Mouse (Mus musculus) kidney, adult 11 months (tissue): Measurements from ENCODE around the gene 4930519P11Rik.

Source experiments
- DNase-seq: peaks from one replicate; pipeline ENCODE4 v3.0.0; 2022

The 4930519P11Rik gene

DNA sequence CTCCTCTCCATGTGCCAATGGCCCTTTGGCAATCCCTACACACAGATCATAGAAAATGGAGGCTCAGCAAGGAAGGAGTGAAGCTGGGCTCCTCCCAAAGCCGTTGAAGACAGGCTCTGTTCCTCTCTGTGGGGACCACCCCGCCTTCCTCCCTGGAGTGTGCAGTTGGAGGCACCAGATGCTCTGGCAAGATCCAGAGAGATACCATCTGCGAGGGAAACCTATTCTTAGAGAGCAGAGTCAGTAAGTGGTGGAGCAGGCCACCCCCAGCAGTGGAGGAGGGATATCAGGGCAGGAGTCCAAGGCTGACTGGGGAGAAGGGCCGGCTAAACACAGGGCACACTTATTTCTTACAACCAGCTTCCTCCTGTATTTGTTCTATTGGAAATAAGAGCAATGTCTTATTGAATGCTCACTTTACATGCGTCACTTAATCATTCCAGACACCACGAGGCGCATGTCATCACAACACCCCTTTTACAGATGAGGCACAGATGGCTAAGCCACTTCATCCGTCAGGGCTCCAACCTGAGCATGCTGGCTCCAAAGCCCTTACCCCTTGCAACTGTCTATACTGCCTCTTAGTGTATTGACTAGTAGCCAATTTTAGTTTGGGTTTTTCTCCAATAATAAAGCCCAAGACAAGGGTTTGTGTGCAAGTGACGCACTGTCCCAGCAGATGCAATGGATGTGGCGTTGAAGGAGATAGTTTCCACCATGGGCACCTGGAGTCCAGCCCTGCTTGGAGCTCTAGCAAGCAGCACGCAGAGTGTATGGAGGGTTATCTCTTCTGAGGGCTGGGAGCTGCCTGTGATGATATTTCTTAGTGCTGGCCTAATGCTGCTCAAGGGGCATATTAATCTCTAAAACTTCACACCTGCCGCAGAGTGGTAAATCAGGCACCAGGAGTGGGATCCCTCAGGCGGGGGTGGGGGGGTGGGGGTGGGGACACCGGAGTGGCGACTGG is 29.0 kb downstream of the 4930519P11Rik start:
- no peak for DNase-seq

DNA sequence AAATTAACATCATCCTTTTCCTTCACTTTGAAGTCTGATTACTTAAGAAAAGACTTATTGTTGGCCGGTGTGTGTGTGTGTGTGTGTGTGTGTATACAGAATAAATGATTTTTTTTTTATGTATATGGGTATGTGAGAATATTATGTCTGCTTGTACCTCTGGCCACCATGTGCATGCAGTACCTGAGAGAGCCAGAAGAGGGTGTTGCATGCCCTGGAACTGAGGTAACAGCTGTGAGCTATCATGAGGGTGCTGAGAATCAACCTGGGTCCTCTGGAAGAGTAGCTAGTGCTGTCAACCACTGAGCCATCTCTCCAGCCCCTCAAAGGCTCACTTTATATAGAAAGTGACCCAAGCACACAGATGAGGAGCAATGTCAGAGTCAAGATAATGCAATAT is 31.8 kb downstream of the 4930519P11Rik start:
- DNase-seq: no peak

DNA sequence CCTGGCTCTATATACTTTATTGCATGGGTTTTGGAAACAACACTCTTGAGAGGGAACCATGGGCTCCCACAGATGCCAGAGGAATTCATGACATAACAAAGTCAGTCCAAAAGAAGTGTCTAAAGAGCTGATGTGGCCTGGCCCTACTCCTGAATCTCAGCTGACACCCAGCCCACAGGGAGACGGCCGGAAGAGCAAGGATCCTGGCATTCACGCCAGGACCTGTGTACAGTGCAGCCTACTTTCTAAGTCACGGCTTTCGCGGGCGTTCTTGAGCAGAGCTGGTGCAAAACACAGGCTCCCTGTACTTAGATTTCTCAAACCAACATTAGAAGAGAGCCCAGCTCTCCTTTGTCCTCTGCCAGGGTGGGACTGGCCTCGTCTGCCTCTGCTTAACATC is 32.7 kb downstream of the 4930519P11Rik start:
- no peak for DNase-seq

DNA sequence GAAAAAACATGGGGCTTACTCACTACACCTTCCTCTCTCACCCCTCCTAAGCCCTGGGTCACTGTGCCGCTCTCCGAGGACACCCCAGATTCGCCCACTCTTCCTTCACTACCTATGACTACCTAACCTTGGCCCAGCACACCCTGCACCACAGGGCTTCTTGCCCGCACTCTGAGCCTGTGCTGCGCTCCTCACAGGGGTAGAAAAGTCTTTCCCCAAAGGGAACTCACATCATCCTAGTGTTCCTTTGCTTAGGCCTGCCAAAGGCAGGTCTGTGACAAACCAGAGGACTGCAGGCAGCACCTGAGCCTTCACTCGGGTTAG is 35.5 kb downstream of the 4930519P11Rik start:
- DNase-seq: no peak

DNA sequence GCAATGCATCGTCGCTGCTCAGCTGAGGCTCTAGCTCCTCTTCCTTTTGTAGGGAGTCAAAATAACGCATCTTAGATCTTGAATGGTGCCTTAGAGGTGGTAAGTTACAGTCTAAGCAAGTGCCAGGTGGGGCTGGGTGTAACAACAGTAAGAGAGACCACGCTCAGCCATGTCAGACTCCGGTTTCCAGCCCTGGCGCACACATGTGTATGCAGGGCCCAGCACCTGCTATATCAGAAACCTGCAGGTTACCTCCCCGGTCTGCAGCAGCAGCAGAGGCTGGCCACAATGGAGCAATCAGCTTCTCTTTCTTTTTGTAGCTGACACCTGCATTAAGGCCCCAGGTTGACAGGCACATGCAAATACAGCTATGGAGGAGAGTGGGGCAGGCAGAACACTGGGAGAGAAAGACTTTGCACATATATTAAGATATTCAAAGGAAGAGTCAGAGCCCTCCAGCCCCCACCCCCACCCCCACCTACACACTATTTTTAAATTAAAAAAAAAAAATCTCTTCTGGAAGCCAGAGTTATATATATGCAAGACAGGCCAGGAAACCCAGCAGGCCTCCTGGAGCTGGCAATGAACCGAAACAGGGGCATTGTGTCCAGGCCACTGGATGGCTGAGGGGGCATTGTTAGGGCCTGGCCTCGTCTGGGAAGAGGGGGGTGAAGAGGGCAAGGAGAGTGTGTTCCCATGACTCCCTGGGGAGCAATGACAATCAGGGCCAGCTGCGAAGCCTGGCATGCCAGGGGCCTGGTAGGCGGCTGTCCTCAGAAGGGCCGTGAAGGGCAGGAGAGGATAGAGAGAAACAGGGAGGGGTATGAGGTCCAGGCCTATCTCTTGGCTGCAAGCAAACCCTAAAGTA is 36.1 kb downstream of the 4930519P11Rik start:
- no peak for DNase-seq

DNA sequence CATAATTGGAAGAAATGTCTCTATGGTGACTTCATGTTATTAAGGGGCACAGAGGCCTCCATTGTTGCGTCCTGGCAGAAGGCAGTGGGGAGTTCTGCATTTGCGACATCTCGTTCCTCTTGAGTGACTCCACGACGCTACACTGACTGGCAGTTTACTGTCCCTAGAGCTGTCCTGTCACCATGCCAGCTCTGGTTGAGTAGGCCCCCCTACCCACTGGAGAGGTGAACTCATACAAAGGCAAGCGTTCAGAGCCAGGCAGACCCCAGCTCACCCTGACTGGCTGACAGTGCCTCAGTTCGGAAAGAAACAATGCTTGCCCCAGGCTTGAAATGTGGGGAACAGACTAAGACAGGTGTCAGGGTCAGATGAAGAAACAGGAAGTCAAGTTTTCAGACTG is 39.0 kb downstream of the 4930519P11Rik start:
- no peak for DNase-seq

DNA sequence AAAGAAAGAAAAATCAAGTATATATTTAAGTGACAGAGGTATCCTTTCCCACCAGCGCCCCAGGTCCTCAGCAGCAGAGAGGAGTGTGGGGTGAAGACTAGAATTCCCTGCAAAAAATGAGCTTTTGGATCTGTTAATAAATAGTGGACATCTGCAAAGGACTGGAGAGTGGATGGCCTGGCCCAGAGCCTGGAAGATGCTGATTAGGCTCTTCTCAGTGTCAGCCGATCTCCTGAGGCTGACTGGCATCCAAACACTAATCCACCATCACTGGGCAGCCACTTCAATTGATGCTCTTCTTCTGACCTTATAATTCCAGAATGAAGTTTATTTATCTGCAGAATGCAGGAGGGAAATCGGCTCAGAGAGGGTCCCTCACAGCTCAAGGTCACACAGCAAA is 40.2 kb downstream of the 4930519P11Rik start:
- DNase-seq: no peak

DNA sequence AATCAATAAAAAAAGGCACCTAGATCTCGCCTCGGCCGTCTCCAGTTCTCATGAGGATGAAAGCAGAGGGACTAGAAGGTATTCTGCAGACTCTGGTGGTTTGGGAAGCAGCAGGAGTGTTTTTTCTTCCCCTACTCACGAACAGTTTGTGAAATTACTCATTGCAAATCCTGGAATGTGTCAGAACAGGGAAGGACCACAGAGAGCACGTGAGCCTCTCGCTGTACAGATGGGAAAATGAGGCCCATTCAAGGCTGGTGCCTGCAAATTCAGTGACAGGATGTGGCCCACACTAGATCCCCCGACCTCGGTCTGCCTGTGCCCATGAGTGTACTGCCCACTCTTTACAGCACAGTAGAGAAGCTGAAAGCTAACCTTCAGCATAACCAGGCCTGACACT is 41.3 kb downstream of the 4930519P11Rik start:
- no peak for DNase-seq

DNA sequence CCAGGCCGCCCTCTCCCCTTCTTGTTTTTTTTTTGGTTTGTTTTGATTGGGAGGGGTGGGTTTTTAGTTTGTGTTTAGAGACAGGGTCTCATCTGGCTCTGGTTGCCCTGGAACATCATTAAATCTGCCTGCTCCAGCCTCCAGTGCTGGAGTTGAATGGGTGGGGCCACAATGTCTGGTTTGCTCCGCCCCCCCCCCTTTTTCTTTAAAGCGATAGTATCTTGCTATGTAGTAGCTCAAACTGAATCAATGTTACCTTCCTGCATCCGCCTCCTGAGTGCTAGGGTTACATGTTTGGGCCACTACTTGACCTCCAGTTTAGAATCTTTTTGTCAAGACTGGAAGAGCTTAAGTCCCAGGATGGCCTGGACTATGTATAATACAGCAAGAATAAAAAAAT is 42.0 kb downstream of the 4930519P11Rik start:
- DNase-seq: no peak

DNA sequence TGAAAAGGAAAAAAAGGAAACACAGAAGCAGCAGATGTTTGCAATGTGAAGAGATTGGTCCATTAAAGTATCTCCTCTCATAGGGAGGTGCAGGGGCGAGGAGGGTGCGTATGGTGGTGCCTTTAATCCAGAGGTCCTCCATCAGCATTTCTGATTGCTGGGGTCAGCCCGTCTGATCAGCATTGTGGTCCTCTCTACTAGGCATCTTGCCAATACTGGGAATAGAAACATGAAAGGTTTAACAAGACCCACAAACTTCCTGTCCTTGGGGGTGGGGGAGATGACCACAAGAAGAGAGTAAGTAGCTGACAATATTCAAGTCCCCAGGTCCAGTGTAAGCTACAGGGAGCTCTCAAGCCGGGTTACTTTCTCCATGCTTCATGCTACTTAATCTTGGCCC is 42.6 kb downstream of the 4930519P11Rik start:
- DNase-seq: no peak

DNA sequence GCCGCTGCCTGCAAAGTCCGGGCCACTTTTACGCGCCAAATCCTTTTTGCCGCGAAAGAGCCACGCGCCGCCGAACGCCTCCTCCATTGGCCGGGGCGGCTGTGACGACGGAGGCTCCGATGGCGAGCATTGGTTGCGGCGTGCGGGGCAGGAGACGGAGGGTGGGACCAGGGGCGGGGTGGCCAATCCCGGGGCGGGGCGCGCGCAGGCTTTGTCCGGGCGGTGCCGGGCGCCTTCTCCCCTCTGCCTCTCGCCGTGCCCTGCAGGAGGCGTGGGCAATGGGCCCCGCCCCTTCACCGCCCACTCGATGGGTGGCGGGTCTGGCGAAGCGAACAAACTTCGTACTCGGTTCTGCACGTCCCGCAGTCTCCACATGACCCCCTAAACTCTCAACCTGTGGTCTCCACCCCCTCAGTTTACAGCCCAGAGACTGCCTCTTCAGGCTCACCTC is 43.4 kb downstream of the 4930519P11Rik start, which contains the start of gene E2f1:
TSS of gene E2f1 (minus strand) at position 57 of the 451 bp plus-strand sequence.
- DNase-seq: peak; percentile 90

DNA sequence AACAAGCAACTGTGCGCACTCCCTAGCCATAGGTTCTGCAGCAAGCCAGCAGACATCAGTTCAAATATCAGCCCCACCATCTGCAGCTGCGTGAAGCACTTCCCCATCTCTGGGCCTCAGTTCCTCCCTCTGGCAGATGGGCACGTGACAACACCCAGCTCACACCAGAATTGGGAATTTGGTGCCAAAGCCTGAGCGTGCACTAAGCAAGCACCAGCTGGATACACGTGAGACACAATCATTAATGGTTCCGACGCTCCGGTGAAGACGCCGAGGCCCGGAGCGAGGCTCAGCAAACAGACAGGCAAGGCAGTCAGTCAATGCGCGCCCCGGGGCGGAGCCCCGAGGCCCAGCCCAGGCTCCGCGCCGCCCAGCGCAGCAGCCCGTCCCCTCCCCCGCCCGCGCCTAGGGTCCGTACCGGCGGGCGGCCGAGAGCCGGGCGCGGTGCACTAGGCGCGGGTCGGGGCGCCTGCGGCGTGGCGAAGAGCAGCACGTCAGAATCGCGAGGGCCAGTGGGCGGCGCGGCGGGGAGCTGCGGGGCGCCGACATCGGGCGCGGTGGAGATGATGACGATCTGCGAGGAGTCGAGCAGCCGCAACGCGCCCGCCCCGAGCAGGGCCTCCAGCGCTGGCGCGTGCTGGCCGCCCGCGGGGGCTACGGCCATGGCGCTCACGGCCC is 44.0 kb downstream of the 4930519P11Rik start:
- DNase-seq: no peak

DNA sequence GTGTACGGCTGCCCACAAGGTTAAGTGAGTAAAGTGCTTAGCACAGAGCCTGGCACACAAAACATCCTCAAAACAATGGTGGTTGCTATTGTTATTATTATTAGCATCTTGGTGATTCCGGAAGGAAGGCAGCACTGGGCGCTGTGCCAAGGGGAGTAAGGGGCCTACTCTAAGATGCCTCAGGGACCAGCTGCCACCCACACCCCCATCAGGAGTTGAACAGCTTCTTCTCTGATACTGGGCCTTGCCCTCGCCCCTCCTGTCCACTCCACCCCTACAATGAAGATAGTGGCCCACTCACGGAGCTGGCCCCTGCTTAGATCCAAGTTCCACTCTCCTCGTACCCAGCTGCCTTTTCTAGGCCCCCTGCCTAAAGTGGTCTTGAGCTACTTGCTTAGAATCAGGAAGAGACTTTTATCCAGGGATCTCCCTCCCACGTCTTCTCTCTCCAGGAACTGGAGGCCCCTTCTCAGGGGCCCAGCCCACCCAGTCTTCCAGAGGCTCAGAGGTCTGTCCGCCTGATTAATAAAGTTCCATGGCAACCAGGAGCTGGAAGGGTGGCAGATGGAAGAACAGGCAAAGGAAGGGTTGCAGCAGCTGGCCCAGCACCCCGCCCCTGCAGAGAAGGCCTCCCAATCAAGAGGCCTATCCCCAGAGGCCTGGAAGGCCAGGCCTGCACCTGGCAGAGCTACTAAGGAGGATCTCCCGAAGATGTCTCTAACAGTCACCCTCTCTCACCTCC is 44.7 kb downstream of the 4930519P11Rik start:
- no peak for DNase-seq

DNA sequence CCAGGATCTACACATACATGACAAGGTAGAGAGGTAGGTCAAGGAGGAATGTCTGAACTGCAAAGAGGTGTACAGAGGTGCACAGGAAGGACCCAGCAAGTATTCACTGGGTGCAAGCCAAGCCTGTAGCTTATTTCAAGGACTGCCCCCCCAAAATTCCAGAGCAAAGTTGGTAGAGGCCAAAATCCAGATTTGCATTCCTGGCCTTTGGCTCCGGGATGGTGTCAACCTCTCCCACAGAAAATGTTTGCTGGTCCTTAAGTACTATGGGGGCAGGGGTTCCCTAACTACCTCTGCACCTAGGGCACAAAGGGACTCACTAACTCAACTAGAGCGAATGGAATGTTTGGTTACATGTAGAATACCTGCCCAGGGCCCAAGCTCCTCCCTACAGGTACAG is 45.5 kb downstream of the 4930519P11Rik start:
- DNase-seq: no peak

DNA sequence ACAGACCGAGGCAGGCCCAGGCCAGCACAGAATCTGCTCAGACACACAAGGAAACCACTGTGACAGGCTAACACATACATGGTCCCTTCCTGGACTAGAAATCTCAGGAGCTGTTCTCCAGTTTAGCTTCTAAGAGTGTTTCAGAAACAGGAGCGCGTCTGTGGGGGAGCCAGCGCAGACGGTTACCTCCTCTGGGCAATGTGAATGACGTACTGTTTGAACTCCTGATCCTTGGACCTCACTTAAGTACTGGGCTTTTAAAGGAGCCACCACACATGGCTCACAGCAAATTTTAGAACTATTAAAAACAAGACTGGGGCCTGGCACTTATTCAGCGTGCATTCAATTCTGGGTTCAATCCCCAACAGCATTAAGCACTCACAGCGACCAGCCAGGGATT is 46.6 kb downstream of the 4930519P11Rik start:
- DNase-seq: peak; percentile 46

DNA sequence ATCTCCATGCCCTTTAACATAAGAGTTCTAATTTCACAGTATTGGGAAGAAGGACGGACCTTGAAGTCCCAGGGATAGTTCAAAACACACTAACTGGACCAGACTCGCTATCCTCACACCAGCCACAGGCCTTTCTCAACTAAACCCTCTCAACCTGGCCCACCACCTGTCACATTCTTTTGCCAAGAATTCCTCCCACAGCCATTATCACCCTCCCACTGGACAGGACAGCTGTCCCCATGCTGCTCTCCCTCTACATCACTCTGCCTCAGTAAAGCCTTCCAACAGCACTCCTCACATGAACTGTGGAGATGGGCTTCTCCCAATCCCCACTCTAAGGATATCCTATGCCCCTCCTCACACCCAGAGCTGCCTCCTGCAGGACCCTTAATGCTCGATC is 47.7 kb downstream of the 4930519P11Rik start:
- DNase-seq: no peak

DNA sequence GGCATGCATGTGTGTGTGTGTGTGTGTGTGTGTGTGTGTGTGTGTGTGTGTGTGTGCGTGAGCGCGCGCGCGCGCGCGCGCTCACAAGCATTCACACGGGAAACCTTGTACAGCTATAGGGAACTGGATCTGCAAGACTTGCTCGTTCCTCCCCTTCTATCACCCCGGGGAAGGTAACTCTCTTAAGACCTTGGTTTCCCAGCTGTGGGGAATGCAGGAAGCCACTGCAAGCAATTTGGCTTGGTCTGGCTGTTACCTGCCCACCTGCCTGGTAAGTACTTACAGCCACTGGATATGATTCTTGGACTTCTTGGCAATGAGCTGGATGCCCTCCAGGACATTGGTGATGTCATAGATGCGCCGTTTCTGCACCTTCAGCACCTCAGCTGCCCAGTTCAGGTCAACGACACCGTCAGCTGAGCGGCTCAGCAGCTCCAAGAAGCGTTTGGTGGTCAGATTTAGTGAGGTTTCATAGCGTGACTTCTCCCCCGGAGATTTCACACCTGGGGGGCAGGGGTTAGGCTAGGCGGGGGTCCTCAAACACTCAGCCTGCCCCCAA is 49.5 kb downstream of the 4930519P11Rik start:
- DNase-seq: peak; percentile 80
